Mouse (Mus musculus) naive thymus-derived CD4-positive, alpha-beta T cell, adult 2 months (primary cell): ENCODE measurements around the gene Sys1.
A peak's percentile ranks its signal among the peaks of the same experiment; 100 is the strongest.

Experiments used
- DNase-seq: peaks from one replicate; pipeline ENCODE4 v3.0.0-alpha.2; 2011; ENCODE audit warnings: low read depth

Sys1 gene

GRCm38 (mm10) chr2:164453887-164454500 lies 2.8 kb upstream of the Sys1 start:
- DNase-seq, result no peak

- no peak for DNase-seq
Observed at GRCm38 (mm10) chr2:164454846-164455245, 1.9 kb upstream of the Sys1 start.

GRCm38 (mm10) chr2:164455421-164456190 lies 1.2 kb upstream of the Sys1 start:
- DNase-seq, result no peak

GRCm38 (mm10) chr2:164456413-164456812 lies 351 bp upstream of the Sys1 start:
- DNase-seq, result no peak

GRCm38 (mm10) chr2:164457942-164458341 lies 1.2 kb downstream of the Sys1 start:
- no peak for DNase-seq

GRCm38 (mm10) chr2:164458535-164458934 lies 1.8 kb downstream of the Sys1 start:
- no peak for DNase-seq

GRCm38 (mm10) chr2:164460745-164461551 lies 4.2 kb downstream of the Sys1 start, which contains the start of gene Gm20458:
TSS of gene Gm20458 (plus strand) at chr2:164460967.
- peak; percentile 97 for DNase-seq

- DNase-seq, result no peak
Observed at GRCm38 (mm10) chr2:164465161-164465560, 8.4 kb downstream of the Sys1 start.

GRCm38 (mm10) chr2:164466787-164467186 lies 10.0 kb downstream of the Sys1 start:
- DNase-seq, result no peak

GRCm38 (mm10) chr2:164470254-164470653 lies 13.5 kb downstream of the Sys1 start:
- DNase-seq, result peak; percentile 77

- no peak for DNase-seq
Observed at GRCm38 (mm10) chr2:164473624-164474023, 16.9 kb downstream of the Sys1 start, which contains the start of gene Trp53tg5. TSS of gene Trp53tg5 (minus strand) at chr2:164473724.

- DNase-seq, result no peak
Observed at GRCm38 (mm10) chr2:164485681-164486257, 29.0 kb downstream of the Sys1 start, which contains the start of gene Dbndd2. TSS of gene Dbndd2 (plus strand) at chr2:164486106.

- peak; percentile 44 for DNase-seq
Observed at GRCm38 (mm10) chr2:164486258-164487114, 29.7 kb downstream of the Sys1 start.

GRCm38 (mm10) chr2:164487115-164487527 lies 30.4 kb downstream of the Sys1 start:
- no peak for DNase-seq

GRCm38 (mm10) chr2:164487812-164488211 lies 31.0 kb downstream of the Sys1 start:
- DNase-seq, result no peak

- DNase-seq, result no peak
Observed at GRCm38 (mm10) chr2:164494126-164494525, 37.4 kb downstream of the Sys1 start.

- no peak for DNase-seq
Observed at GRCm38 (mm10) chr2:164496331-164496730, 39.6 kb downstream of the Sys1 start.

- peak; percentile 83 for DNase-seq
Observed at GRCm38 (mm10) chr2:164496847-164497690, 40.3 kb downstream of the Sys1 start, which contains the start of gene Pigt. TSS of gene Pigt (plus strand) at chr2:164497520.

GRCm38 (mm10) chr2:164497691-164498268 lies 41.0 kb downstream of the Sys1 start:
- DNase-seq, result no peak

- no peak for DNase-seq
Observed at GRCm38 (mm10) chr2:164499317-164499716, 42.6 kb downstream of the Sys1 start.
